Comparison of ENCODE assay signal across 12 mouse cellular contexts in genomic region chr10:117549506-117549830, GRCm38 (mm10).
"Had no signal": no experiment of that assay in that cellular context is flagged by ENCODE, and none has a peak within 500 bp of the region (broad histone marks: within the 10 kb centered on the region; RNA-seq: fewer than 3 reads in every experiment).

No protein-coding gene starts in this region.

- DNase-seq: left cerebral cortex, postnatal 4 days; liver; liver, embryonic 13.5 days; liver, postnatal 0 days; lung, adult 18-20 months; lung, adult 2 months; lung, embryonic 14.5 days; lung, postnatal 10 days; lung, postnatal 14 days; lung, postnatal 36 days; lung, postnatal 4 days; midbrain, embryonic 14.5 days had no signal
